Mouse (Mus musculus) R1 (cell line): ENCODE results near the gene Rbm20.

Experiments
- DNase-seq: peaks from one replicate; pipeline ENCODE4 v3.0.0-alpha.2; 2018; ENCODE audit warnings: low read depth, low spot score

Gene Rbm20

DNA sequence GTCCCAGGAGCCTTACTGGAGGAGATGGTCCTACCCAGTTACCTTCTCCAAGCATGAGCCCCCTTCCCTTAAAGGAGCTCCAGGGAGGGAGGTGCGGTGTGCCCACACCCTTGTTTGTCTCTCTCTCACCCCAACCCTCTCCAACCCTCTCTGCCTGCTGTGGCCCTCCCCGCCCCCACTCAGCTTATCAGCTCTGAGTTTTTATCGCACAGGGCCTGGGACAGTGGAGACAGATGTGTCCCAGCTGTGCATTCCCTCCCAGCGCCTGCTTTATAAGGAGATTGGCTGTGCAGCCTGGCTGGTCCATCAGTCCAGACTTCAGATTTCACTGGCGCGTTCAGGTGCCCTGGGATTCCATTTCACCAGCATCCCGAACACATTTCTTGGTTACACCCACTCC is 132.9 kb downstream of the Rbm20 start:
- no peak for DNase-seq

DNA sequence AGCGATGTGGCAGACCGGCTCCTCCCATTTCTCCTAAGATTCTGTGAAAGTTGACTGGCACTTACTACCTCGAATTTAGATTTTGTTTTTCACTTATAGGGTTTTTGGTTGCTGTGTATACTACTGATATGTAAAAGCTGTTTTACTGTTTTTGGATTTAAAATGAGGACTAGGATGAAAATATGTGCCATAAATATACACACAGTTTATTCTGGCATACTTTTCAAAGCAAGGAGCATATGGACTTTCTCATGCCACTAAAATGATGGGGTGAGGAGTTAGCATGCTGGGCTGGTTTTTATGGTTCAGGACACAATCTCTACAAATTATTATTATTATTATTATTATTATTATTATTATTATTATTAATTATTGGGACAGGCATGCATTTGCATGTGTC is 133.5 kb downstream of the Rbm20 start:
- no peak for DNase-seq

DNA sequence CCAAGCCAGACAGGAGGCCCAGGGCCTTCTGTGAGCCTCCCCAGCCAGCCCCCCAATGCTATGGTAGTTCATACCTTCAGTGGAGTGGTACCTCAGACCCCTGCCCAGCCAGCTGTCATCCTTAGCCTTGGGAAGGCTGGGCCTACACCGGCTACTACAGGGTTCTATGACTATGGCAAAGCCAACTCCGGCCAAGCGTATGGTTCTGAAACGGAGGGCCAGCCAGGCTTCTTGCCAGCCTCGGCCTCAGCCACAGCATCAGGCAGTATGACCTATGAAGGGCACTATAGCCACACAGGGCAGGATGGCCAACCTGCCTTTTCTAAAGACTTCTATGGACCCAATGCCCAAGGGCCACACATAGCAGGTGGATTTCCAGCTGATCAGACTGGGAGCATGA is 136.5 kb downstream of the Rbm20 start:
- DNase-seq: no peak

DNA sequence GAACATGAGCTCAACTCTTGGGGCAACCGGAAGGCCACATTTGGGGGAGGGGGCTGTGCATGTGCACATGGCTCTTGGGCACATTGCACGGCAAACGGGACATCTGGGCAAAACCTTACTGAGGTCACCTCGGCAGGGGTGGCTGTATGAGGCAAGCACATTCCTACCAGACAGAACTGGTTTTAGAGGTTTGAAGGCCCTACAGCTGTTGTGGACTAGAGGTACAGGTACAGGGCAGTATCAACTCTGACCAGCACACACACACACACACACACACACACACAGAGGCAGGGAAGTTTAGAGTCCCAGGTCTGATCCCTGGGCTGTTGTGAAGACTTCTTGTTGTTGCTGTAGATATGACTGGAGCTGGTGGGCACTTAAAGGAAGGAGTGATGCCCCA is 138.6 kb downstream of the Rbm20 start:
- no peak for DNase-seq

DNA sequence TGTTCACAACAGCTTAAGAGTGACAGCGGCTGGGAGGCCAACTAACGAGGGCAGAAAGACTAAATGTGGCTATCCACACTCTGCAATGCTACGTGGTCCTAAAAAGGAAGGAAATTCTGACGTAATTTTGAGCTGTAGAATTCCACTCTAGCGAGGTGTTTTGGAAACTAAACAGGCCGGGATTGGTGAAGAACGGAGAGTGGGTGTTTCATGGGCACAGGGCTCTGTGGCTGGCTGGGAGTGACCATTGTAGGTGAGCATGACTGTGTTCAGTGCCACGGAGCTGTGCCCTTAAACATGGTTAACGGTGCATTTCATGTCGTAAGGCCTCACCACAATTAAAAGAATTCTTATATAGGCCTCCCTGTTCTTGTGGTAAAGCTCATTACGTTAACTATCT is 139.1 kb downstream of the Rbm20 start:
- no peak for DNase-seq

DNA sequence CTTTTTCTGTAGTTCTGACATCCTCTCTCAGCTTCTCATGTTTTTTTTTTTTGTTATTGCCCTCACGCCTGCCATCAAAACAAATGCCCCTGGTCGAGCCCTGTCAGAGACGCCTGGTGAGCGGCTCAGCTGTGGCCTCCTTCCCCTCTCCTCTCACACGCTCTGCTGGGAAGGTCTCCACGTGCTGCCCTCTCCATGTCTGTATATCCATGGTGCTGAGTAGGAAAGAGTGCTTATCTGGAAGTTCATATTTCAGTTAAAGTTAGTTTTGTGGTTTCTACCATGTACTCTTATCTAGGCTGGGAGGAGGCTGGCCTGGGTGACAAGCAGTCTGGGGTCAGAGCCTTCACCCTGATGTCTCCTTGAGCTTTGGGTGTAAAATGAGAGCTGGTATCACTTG is 142.2 kb downstream of the Rbm20 start:
- no peak for DNase-seq

DNA sequence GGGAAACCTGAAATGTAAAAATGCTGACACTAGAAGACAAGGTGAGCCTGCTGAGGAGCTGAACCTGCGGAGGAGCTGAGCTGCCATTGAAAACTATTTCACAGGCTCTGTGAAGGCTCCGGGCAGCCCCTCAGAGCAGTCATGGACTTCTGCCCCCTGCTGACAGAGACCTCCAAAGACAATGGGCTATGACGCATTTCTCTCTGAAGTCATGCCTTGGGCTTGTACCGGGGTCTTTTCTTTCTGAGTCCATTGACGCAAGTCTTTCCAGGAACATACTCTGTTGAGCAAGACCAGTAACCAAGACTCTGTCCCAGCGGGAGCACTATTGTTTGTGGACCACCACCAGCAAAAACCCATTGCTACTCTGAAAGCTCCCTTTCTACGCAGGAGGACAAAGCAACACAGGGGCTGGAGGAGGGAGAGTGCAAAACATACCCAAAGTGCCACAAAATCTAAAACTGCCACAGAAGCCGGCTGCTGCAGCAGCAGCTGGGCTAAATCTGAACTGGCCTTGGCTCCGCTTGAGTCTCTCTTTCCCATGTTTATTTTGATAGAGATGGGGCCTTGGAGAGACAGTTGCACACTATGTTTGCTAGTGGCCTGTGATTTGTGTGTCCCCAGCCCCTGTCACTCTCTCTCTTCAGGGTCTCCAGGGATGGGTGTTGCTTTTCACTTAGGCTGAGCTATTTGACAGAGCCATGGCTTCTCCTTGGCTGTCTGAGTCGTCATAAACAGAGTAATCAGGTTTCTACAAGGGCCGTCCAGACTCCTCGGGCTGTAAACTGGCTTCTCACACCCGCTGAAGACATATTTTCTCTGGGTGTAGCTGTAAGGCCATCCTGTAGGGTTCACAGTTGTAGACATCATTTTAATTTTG is 144.4 kb downstream of the Rbm20 start:
- peak; percentile 84 for DNase-seq

DNA sequence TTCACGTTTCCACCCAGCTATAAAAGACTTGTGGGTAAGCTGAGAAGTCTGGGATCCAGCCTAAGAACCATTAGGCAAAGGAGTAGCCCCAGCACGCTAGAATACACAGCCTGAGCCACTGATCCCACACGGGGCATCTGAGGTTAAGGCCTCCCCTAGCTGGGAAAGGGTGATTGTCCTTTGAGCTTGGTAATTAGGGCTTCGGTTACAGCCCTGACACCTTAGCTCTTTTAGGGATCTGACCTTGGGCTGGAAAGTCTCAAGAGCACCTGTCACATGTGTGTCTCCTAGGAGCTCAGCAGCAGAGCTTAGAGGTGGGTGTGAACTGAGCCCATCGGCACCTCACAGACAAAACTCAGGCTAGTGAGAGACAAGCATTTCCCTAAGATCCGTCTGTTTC is 146.7 kb downstream of the Rbm20 start:
- DNase-seq: no peak

DNA sequence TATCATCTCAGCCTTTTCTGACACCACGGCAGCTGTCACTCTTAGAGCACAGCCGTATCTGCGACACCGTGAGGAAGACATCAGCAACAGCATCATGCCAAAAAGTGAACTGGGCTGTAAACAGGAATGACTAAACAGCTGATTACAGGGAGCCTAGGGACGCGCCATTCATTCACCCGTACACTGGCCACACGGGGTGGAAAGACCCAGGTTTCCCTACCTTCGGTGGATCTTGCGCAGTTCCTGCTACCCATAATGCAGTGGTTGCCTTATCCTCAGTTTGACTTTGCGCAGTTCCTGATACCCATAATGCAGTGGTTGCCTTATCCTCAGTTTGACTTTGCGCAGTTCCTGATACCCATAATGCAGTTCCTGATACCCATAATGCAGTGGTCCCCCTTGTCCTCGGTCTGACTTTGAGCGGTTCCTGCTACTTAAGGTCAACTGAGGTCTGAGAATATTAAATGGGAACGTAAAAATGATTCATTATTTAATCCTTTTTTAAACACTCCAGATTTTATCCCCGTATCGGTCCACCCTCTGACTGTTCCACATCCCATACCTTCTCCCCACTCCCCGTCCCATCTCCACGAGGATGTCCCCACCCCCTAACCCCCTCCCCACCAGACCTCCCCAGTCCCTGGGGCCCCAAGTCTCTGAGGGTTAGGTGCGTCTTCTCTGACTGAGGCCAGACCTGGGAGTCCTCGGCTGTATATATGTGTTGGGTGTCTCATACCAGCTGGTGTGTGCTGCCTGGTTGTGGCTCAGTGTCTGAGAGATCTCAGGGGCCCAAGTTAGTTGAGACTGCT is 148.0 kb downstream of the Rbm20 start:
- peak; percentile 62 for DNase-seq

DNA sequence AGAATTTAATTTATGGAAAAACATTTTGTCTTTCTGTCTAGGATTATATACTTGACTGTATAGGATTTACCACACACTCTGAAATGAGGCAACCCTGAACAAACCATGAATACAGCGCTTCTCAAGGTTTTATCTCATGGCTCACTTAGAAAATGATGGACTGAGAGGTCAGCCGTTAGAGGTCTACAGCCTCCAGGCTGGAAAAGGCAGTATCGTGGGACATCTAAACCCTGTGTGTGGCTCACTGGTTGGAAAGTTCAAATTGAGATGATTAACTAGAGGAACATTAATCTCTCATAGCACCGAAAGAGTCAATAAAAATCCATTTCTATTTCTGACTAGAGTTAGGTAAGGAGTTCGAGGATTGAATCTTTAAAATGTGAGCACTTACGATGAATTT is 152.9 kb downstream of the Rbm20 start:
- DNase-seq: no peak

DNA sequence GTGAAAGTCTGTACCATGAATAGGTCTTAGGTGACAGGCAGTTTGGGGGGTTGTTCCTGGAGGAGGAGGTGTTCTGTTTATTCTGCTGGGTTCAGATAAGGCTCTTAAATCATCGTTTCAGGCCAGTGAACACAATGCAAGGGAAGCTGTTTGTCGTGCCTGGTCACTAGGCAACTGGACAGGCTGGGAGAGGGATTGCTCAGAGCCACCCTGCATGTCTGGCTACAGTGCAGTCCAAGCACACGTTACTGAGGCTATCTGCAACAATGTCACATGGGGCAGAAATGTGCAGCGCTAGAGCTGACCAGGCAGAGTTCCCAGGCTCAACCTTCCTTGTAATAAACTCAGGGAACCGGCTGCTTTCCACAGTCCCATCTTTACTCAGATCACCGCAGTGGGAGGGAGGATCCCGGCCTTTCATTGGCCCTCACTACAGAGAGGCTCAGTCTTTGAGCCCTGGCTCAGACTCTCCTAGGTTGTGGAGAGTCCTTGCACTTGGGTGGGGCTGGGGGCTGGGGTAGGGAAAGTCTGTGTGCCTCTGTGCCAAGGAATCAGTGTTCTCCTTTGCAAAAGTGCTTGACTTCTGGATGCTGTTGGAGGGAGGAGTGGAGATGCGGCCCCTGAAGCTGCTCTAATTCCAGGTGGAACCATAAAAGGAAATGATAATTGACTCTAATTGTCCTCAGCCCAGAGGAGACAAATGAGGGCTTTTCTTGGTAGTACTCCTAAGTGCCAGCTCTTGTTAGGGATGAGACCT is 153.5 kb downstream of the Rbm20 start:
- no peak for DNase-seq

DNA sequence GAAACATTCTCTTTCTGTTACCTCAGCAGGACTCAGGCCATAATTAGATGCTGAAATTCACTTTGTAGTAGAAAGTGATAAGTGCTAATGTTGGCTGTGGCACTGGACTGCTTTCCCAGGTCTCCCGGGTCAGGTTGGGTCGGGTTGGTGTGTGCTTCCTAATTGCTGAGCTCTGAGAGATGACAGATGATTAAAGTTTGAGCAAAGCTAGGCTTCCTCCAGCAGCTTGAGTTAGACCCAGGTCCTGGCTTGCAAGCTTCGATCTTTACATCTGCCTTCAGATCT is 154.0 kb downstream of the Rbm20 start:
- no peak for DNase-seq

DNA sequence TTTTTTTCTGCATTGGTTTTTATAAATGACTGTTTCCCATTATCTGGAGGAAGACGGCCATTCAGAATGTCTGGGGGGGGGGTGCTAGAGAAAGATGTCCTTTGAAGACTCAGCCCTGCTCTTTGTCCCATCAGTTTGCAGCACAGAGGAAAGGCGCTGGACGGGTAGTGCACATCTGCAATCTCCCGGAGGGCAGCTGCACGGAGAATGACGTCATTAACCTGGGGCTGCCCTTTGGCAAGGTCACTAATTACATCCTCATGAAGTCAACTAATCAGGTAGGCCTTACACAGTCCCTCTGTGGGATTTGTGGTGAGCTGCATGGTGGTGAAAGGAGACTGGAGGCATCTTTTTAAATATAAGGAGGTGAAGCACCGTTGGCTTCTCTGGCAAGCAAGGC is 155.4 kb downstream of the Rbm20 start:
- no peak for DNase-seq

DNA sequence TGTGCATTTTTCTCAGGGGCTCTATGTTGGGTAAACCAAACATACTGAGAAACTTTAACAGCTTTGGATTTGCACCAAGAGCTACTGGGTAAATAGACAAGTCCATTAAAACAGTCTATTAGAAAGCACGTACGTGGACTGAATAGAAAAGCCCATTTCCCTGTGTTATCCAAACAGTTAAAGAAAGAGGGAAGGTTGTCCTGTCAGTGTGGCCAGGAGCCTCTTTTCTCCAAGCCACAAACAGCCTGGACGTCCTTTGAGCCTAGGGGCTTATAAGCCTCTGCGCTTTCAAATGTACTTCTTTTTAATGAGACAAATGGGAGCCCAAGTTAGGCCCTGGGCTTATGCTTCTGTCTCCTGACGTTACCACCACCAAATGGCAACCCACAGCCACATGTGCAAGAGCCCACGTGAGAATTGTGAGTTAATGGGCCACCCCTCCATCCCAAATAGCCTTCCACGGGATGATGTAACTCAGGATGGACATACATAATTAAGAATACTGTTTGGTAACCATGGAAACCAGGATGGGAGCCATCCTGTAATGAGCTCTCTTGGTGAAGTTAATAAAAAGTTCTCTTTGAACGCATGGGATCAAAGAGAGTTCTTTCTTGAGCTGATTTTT is 156.8 kb downstream of the Rbm20 start:
- DNase-seq: no peak

DNA sequence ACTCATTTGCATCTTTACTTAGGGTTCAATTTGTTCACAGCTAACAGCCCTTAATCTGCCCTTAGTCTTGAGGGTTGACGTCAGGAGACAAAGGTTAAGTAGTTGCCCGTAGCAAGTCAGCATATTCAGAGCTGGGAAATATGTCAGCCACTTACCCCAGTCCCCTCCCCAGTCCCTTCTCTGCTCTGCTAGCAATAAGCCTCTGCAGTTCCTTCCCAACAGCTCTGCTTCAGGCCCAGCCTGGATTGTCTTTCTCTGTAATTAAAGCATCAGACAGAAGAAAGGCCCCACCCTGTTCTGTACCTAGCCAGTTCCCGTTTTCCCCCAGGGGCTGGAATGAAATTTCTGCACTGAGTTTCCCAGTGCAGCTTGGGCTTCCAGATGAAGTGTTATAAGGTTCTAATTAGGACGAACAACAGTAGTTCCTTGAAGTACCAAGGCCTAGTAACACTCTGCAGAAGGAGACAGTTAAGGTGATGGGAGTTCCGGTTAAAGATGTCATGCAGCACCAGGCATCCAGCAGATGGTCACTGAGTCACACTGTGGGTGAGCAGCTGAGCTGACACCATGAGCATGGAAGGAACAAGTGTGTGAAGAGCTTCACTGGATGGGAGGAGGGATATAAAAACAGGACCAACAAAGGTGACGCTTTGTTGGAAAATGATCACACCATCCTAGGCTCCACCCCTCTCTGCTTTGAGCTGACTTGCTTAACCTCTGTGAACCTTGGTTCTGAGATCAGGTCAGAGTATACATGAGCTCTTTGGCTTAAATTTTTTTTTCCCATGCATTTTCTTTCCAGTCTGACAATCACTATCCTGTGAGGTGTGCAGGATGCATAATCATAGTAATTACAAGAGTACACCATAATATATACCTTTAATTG is 159.7 kb downstream of the Rbm20 start:
- DNase-seq: no peak

DNA sequence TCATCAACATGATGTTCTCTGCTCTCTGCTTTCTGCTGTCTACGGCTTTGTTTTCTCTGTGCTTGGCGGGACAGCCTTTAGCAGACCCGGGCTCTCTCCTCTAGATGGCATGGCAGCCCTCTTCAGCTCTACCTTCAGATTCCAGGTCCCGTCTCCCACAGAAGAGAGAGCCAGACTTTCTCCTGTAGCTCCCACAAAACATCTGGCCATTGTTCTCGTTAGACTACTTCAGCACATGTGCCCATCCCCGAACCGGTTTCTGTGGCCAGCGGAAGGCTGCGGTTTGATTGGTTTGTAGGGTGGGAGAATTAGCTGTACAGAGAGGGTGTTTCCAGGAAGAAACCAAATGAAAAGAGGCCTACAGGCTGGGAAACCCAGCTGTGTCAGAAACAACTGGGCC is 161.7 kb downstream of the Rbm20 start:
- DNase-seq: no peak

DNA sequence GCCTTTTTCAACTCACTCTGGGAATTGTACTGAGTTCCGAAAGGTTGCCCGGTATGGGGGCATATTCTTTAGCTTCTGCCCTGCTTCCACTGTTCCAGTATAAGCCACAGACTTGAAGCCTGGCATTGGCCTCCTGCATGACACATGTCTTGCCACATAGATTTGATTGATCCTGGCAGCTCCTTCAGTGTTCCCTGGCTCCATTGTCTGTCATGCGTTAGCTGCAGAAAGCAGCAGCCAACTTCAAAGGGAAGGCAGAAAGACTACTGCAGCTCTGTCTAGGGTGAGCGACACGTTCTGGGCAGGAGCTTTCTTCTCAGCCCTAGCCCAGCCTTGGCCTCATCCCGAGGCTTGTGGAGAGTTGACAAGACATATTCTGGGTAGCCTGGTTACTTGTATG is 162.7 kb downstream of the Rbm20 start:
- DNase-seq: no peak

DNA sequence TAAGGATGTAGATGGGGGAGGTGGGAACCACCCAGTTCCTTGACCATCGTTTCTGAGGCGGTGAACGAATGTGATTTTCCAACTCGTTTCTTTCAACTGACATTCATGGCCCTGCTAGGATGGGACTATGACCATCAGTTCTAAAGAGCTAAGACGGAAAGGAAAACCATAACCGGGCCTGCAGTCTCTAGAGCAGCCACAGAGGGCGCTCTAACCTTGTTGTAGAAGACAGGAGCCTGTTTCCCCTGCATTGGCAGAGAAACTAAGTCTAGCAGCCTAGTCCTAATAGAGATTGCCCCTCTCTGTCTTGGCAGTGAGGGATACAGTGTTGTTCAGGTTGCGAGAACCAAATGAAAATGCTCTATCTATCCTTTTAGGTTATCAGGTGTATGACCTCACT is 164.8 kb downstream of the Rbm20 start:
- peak; percentile 73 for DNase-seq

DNA sequence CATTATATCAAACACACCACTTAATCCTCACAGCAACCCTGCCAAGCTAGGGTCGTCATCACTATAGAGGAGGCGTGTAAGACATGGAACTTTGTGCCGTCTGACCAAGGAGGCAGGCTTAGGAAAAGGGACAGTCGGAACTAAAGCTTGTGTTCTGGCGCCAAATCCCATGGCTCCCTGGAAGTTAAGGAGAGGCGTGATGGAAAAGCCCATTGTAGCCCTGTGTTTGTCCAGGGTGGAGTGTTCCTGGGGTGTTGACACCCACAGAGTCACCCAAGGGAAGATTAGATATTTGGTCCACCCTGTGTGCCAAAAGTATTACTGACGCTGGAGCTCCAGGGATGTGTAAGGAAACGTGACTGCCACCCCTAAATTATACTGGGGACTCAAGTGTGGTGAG is 166.9 kb downstream of the Rbm20 start:
- no peak for DNase-seq

DNA sequence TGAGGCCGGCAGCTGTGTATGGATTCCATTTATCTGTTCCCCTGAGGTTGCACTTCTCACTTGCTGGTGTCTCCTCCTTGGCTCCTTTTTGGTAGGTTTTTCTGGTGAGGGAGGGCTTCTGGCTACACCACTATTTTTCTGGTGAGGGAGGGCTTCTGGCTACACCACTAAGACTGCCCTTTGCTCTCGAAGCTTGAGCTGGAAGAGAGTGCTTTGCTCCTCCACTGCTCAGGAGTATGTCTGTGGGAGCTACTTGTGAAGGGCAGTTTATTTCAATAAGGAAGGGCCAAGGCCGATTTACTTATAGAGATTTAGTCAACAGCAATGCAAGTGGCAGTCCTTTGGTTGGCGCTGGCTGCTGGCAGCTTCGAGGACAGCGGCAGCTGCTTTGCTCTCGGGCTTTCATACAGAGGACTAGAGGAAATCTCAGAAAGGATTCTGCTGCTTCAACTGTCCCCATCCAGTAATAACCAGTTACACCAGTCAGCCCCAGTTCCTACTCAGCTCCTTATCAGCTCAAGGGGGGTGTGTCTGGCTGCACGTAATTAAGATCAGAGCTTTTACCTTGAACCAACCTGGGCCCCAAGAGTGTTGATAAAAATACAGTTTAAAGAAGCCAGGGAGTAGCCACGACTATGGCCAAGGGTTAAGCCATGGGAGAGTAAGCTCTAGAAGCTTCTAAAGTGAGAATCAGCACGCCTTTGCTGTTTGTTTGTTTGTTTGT is 171.3 kb downstream of the Rbm20 start:
- DNase-seq: no peak
